Mouse (Mus musculus) forebrain, postnatal 0 days (tissue): ENCODE results near the gene Max. TPM values are rescaled to one million over a fixed set of nuclear protein-coding genes. Genes with fewer than 3 reads are reported as not detected.

ENCODE experiments used
- ATAC-seq: fragments of 200-750 bp; cut with Nextera tagmentation; 2 replicates; pipeline ENCODE4 v1.8.0; 2017; ENCODE audit warnings: mild to moderate bottlenecking, moderate library complexity
- DNase-seq: peaks from one replicate; pipeline ENCODE4 v3.0.0-alpha.2; 2015
- H3K27ac ChIP-seq: fragments of 300-500 bp; sonication (generic); 2 replicates; pipeline ENCODE4 v1.5.1; 2014; ENCODE audit warnings: low read depth, mild to moderate bottlenecking, antibody characterized with exemption, low read length, moderate library complexity, mixed read lengths
- H3K27me3 ChIP-seq: fragments of 300-500 bp; sonication (generic); 2 replicates; pipeline ENCODE4 v1.6.1; 2014; ENCODE audit warnings: mild to moderate bottlenecking, low read length, mixed read lengths; ENCODE audit not compliant: insufficient read depth
- H3K36me3 ChIP-seq: fragments of 300-500 bp; sonication (generic); 2 replicates; pipeline ENCODE4 v1.6.1; 2014; ENCODE audit warnings: mild to moderate bottlenecking, moderate library complexity; ENCODE audit not compliant: insufficient read depth
- H3K4me1 ChIP-seq: fragments of 300-500 bp; sonication (generic); 2 replicates; pipeline ENCODE4 v1.6.1; 2014; ENCODE audit warnings: antibody characterized with exemption; ENCODE audit not compliant: insufficient read depth
- H3K4me2 ChIP-seq: fragments of 300-500 bp; sonication (generic); 2 replicates; pipeline ENCODE4 v1.6.1; 2014; ENCODE audit warnings: low read depth, mild to moderate bottlenecking, moderate library complexity
- H3K4me3 ChIP-seq: fragments of 300-500 bp; sonication (generic); 2 replicates; pipeline ENCODE4 v1.5.1; 2014; ENCODE audit warnings: low read depth, low read length, mixed read lengths
- H3K9ac ChIP-seq: fragments of 300-500 bp; sonication (generic); 2 replicates; pipeline ENCODE4 v1.6.1; 2014; ENCODE audit warnings: mild to moderate bottlenecking
- H3K9me3 ChIP-seq: fragments of 300-500 bp; sonication (generic); 2 replicates; pipeline ENCODE4 v1.6.1; 2016; ENCODE audit warnings: low read length
- CTCF ChIP-seq: sonication (generic); IDR thresholded peaks from 2 replicates; pipeline ENCODE4 v1.5.1; 2016; ENCODE audit warnings: antibody characterized with exemption, control low read depth, low read depth
- WGBS: fragments of 180-500 bp; shearing (Covaris S2); extraction: QIAGEN DNeasy Blood & Tissue Kit; methylation state at CpG from one replicate; pipeline ENCODE4 v1.1.7; 2014; 5-methylcytosine and 5-hydroxymethylcytosine counted together
- polyA plus RNA-seq: library from polyadenylated mRNA; unstranded; fragments of >200 nt; fragmentation: Nextera tagmentation; extraction: Ambion mirVana; gene quantifications from 2 replicates; pipeline ENCODE4 v1.2.1, GENCODE M21; 2015
- total RNA-seq: library from RNA; depleted of rRNA; stranded (reverse); fragments of >200 nt; gene quantifications from 2 replicates; pipeline ENCODE4 v1.2.3, GENCODE M21; 2014

The Max gene
- total and polyA plus RNA-seq, 2 experiments from 2014 or later = 14.6 to 56.0 TPM

DNA sequence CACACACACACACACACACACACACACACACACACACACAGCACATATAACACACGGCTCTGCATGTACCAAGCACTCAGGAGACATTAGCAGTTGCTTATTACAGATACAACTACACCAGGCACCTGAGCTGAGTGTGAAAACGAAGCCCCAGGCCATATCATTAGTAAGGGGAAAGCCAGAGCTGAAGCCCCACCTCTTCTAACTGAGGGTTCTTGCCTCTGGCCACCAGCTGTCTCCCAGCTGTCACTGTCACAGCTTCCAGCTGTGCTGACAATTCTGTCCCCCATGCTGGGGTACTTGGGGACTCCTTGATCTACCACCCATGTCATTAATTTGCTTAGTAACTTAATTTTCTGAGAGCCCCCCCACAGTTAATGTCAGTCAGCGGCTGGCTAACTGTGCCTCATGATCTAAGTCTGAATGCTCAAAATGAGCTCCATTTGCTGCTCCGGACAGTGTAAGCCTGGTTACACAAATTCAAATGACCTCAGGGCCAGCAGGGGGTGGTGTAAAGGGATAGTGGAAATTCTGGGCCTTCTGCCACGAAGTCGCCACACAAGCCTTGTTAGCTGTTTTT lies 38.8 kb upstream of the Max start:
- DNase-seq (no peak), ATAC-seq (peak; percentile 14)
- Histone ChIP-seq H3K27me3 (no peaks in the 10 kb centered on the region), H3K9me3 (no peaks in the 10 kb centered on the region), H3K4me3 (no peak overlapping the region), H3K4me2 (no peak overlapping the region), H3K27ac (no peak overlapping the region), H3K9ac (no peak overlapping the region), H3K36me3 (no peaks in the 10 kb centered on the region), H3K4me1 (peaks cover 4% of the 10 kb centered on the region)
- TF ChIP-seq CTCF = no peak
- 11% methylated on average over 6 of the region's 6 CpGs for WGBS

DNA sequence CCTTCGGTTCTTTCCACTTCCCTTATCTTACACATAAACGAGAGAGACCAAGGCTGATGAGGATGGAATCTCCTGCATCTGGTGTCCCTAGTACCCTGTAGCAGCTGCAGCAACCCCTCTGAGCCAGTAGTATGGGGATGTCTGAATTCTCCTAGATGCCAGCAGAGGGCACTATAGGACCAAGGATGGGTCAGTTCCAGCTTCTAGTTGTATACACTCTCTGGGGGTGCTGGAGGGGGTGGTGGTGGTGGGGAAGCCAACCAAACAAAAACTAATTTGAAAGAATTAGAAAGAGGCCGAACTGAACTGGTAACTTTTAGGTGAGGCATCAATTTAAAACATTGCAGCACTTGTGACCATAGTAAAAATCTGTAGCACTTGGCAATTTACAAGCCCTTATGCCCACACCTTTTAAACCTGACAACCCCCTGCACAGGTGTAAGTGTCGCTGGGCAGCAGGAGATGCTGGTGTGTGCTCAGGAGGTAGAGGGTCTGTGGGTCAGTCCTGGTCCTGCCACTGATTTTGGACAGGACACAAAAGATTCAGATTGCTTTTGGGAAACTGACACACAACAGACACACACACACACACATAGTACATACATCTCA lies 38.2 kb upstream of the Max start:
- peak; percentile 87 for TF ChIP-seq CTCF
- no peaks in the 10 kb centered on the region for H3K9me3 ChIP-seq
- 21% methylated on average over 4 of the region's 4 CpGs for WGBS
- no peaks in the 10 kb centered on the region for H3K27me3 ChIP-seq
- no peak overlapping the region for H3K9ac ChIP-seq
- peak; percentile 91 for DNase-seq
- H3K4me3 ChIP-seq = no peak overlapping the region
- peak; percentile 94 for ATAC-seq
- peaks cover 4% of the 10 kb centered on the region for H3K4me1 ChIP-seq
- no peak overlapping the region for H3K4me2 ChIP-seq
- H3K27ac ChIP-seq = no peak overlapping the region
- no peaks in the 10 kb centered on the region for H3K36me3 ChIP-seq

DNA sequence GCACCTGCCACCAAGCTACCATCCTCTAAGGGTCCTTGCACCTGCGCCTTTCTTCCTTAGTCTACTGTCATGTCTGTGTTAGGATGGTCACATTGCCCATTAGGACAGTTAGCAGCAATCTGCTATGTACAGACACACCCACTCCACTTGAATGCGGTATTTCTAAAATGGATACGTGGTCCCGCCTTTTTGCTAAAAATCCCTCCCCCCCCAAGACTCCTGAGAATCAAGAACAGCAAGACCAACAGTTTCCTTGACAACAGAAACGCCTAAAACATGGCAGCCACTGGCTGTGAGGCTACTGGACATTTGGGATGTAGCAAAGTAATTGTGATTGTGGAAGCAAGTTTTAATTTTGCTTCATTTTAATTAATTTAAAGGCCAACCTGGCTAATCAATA lies 32.8 kb upstream of the Max start:
- H3K9ac ChIP-seq = no peak overlapping the region
- TF ChIP-seq CTCF = no peak
- DNase-seq (no peak), ATAC-seq (no peak)
- WGBS = 92% methylated on average over 5 of the region's 5 CpGs
- H3K4me3 ChIP-seq = no peak overlapping the region
- H3K36me3 ChIP-seq = no peaks in the 10 kb centered on the region
- H3K4me1 ChIP-seq = no peaks in the 10 kb centered on the region
- H3K9me3 ChIP-seq = no peaks in the 10 kb centered on the region
- H3K27me3 ChIP-seq = no peaks in the 10 kb centered on the region
- no peak overlapping the region for H3K4me2 ChIP-seq
- no peak overlapping the region for H3K27ac ChIP-seq

DNA sequence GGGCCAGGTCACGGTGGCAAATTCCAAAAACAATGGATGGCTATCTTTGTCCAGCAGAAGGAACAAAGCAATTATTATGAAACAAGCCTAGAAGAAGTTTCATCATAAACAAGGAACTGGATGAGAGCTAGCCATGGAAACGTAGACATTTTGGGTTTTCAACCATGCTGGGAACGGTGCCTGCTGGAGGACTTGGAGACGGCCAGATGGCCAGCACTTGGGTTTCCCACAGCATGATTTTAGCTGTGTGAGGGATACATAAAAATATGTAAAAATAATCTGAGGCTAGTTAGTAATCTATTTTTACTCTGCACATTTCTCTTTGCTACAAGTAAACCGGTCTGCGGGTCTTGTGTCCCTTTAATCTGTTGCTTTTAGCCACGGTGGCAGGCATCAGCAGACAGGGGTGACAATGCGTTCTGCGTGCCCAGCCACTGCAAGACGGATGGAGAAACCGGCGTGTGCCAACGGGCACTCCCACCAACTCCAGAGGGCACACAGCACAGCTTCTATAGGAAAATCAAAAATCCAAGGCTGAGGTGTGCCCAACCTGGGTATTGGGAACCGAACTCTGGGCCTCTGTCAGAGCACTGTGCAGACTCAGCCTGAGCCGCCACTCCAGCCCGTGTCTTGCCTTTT lies 31.0 kb upstream of the Max start:
- H3K9me3 ChIP-seq = no peaks in the 10 kb centered on the region
- no peak overlapping the region for H3K4me3 ChIP-seq
- ATAC-seq (peak; percentile 69), DNase-seq (peak; percentile 85)
- no peak overlapping the region for H3K4me2 ChIP-seq
- no peak overlapping the region for H3K9ac ChIP-seq
- H3K27me3 ChIP-seq = no peaks in the 10 kb centered on the region
- no peak overlapping the region for H3K27ac ChIP-seq
- TF ChIP-seq CTCF = no peak
- no peaks in the 10 kb centered on the region for H3K4me1 ChIP-seq
- 81% methylated on average over 16 of the region's 16 CpGs for WGBS
- H3K36me3 ChIP-seq = no peaks in the 10 kb centered on the region

DNA sequence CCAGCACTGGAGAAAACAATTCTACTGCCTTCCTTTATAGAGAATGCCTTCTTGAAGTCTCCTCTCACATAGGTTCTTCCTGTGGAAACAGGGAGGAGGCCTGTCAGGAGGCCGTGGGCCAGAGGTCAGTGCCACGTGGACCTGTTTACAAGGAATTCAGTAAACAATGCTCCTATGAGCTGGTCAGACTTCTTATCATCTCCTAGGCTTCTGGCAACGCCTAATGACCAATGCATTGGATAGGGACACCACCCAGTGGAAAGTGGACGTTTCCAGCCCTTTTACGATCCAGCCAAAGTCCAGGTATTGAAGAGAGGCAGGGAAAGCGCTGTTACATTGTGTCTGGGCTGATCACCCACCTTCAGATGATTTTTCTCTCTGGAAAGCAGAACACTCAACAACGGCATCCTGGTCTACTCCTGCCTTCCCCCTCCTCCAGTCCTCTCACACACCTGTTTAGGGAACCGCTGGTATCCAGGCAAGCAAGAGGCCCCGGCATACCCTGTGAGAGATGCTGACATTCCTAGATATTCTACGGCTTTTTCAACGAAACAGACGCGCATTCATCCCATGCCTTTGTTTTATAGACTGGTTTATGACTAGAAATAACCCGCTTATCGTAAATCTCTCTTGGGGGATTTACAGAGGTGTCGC lies 20.9 kb upstream of the Max start:
- WGBS = 77% methylated on average over 16 of the region's 16 CpGs
- Histone ChIP-seq H3K4me1 (no peaks in the 10 kb centered on the region), H3K27me3 (no peaks in the 10 kb centered on the region), H3K27ac (no peak overlapping the region), H3K9me3 (no peaks in the 10 kb centered on the region), H3K4me3 (no peak overlapping the region), H3K9ac (no peak overlapping the region), H3K36me3 (no peaks in the 10 kb centered on the region), H3K4me2 (no peak overlapping the region)
- DNase-seq (no peak), ATAC-seq (no peak)
- TF ChIP-seq CTCF = no peak

DNA sequence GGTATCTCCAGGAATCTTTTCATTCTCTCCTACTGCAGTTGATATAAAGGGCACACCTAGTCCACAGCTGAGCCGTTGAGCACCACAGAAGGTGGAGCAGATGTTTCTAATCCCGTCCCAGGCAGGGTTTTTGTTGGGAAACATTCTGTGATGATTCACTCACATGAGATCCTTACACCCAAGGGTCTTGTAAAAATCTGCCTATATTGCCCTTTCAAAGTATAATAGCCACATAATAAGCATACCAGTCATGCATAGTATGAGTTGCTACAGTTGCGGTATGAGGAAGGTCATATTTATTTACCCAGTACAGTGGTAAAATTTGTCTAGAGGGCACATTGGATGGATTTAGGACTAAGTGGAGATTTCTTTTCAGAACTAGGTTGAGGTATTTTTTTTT lies 17.5 kb upstream of the Max start:
- ATAC-seq = no peak
- H3K9me3 ChIP-seq = no peaks in the 10 kb centered on the region; the same call in 1 of the 2 replicates
- WGBS = 89% methylated on average over 3 of the region's 3 CpGs
- H3K36me3 ChIP-seq = no peaks in the 10 kb centered on the region
- no peak overlapping the region for H3K9ac ChIP-seq
- TF ChIP-seq CTCF = no peak
- no peaks in the 10 kb centered on the region for H3K4me1 ChIP-seq
- H3K27ac ChIP-seq = no peak overlapping the region
- H3K4me3 ChIP-seq = no peak overlapping the region
- DNase-seq = no peak
- H3K4me2 ChIP-seq = no peak overlapping the region
- no peaks in the 10 kb centered on the region for H3K27me3 ChIP-seq

DNA sequence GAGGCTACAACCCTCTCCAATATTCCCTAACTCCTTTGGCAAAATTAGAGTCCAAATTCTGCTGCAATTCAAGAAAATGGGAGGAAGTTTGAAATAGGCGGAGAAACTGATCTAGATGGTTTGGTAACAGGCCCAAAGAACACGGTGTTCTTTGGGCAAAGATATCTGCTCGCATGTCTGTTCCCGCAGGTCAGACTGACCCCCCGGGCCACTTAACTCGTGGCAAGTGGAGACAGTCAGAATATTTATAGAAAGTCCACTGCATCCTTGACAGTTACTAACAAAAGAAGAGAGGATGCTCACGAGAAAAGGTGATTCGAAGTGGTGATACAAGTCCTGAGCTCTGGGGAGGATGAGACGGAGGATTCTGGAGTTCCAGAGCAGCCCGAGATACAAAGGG lies 10.7 kb upstream of the Max start:
- Histone ChIP-seq H3K27ac (no peak overlapping the region), H3K9me3 (no peaks in the 10 kb centered on the region; the same call in 1 of the 2 replicates), H3K36me3 (no peaks in the 10 kb centered on the region), H3K4me1 (no peaks in the 10 kb centered on the region), H3K9ac (no peak overlapping the region), H3K4me2 (no peak overlapping the region), H3K27me3 (no peaks in the 10 kb centered on the region), H3K4me3 (no peak overlapping the region)
- no peak for TF ChIP-seq CTCF
- 88% methylated on average over 10 of the region's 10 CpGs for WGBS
- no peak for ATAC-seq
- DNase-seq = no peak
